Mouse (Mus musculus) C2C12 (cell line): Measurements from ENCODE around the gene Akt1s1. TPM values are rescaled to one million over a fixed set of nuclear protein-coding genes. Genes with fewer than 3 reads are reported as not detected.

ENCODE experiments used
- H3K27me3 ChIP-seq: one replicate; pipeline ENCODE4 v1.6.1; 2011; ENCODE audit not compliant: control insufficient read depth, insufficient read depth, insufficient read length
- H3K36me3 ChIP-seq: one replicate; pipeline ENCODE4 v1.6.1; 2011; ENCODE audit not compliant: control insufficient read depth, insufficient read depth
- H3K4me3 ChIP-seq: one replicate; pipeline ENCODE4 v1.5.1; 2011; ENCODE audit warnings: mild to moderate bottlenecking, control low read depth; ENCODE audit not compliant: poor library complexity, insufficient read depth, severe bottlenecking
- H3K79me2 ChIP-seq: one replicate; pipeline ENCODE4 v1.6.1; 2011; ENCODE audit not compliant: control insufficient read depth, insufficient read depth
- H3K79me3 ChIP-seq: one replicate; pipeline ENCODE4 v1.6.1; 2011; ENCODE audit warnings: low read depth, control low read depth
- H3ac ChIP-seq: one replicate; pipeline ENCODE3; 2011; ENCODE audit warnings: low read depth; ENCODE audit not compliant: control insufficient read depth, insufficient read length
- CEBPB ChIP-seq: IDR thresholded peaks from one replicate; pipeline ENCODE4 v1.6.1; 2011; ENCODE audit warnings: low read depth, mild to moderate bottlenecking, control low read depth, moderate library complexity
- CTCF ChIP-seq: IDR thresholded peaks from one replicate; pipeline ENCODE4 v1.5.1; 2011; ENCODE audit not compliant: control insufficient read depth, insufficient read depth, insufficient read length
- FOSL1 ChIP-seq: IDR thresholded peaks from one replicate; pipeline ENCODE4 v1.8.0; 2011; ENCODE audit warnings: mild to moderate bottlenecking, low read length; ENCODE audit not compliant: poor library complexity, insufficient read depth, severe bottlenecking
- MAX ChIP-seq: IDR thresholded peaks from one replicate; pipeline ENCODE4 v1.6.1; 2011; ENCODE audit warnings: mild to moderate bottlenecking, control low read depth
- MYOD1 ChIP-seq: IDR thresholded peaks from one replicate; pipeline ENCODE4 v1.6.1; 2011; ENCODE audit warnings: low read depth; ENCODE audit not compliant: control insufficient read depth, insufficient read length
- MYOG ChIP-seq: IDR thresholded peaks from one replicate; pipeline ENCODE4 v1.6.1; 2011; ENCODE audit not compliant: control insufficient read depth, insufficient read length; ENCODE audit errors: extremely low read depth
- USF1 ChIP-seq: IDR thresholded peaks from one replicate; pipeline ENCODE4 v1.6.1; 2011; ENCODE audit warnings: low read depth, mild to moderate bottlenecking, control low read depth, moderate library complexity
- polyA plus RNA-seq: library from polyadenylated mRNA; unstranded; fragments of >200 nt; fragmentation: generic; extraction: Trizol; gene quantifications from one replicate; pipeline ENCODE4 v1.2.1, GENCODE M21; 2012; ENCODE audit warnings: missing spikeins

Akt1s1 gene
- polyA plus RNA-seq, 1 experiment, result 208 TPM

GRCm38 (mm10) chr7:44890737-44891136, 41.9 kb downstream of the Akt1s1 start:
- H3K79me2 ChIP-seq, result peaks cover 61% of the 10 kb centered on the region
- no peak overlapping the region for H3K4me3 ChIP-seq
- no peaks in the 10 kb centered on the region for H3K27me3 ChIP-seq
- no peak for TF ChIP-seq MYOG
- H3K36me3 ChIP-seq, result peaks cover 18% of the 10 kb centered on the region
- H3K79me3 ChIP-seq, result peaks cover 31% of the 10 kb centered on the region
- peak overlapping the region; percentile 37 for H3ac ChIP-seq

GRCm38 (mm10) chr7:44891611-44892010, 42.8 kb downstream of the Akt1s1 start:
- TF ChIP-seq MYOG (no peak), FOSL1 (no peak), MAX (no peak), CEBPB (no peak), USF1 (no peak), MYOD1 (no peak), CTCF (no peak)
- peaks cover 31% of the 10 kb centered on the region for H3K79me3 ChIP-seq
- peak overlapping the region; percentile 78 for H3K4me3 ChIP-seq
- H3K36me3 ChIP-seq, result peaks cover 17% of the 10 kb centered on the region
- H3ac ChIP-seq, result peak overlapping the region; percentile 98
- peaks cover 56% of the 10 kb centered on the region for H3K79me2 ChIP-seq
- no peaks in the 10 kb centered on the region for H3K27me3 ChIP-seq

GRCm38 (mm10) chr7:44892276-44892921, 43.6 kb downstream of the Akt1s1 start, which contains the start of gene Med25:
TSS of gene Med25 (minus strand) at chr7:44892712.
- H3K27me3 ChIP-seq, result no peaks in the 10 kb centered on the region
- TF ChIP-seq MYOD1 (no peak), MAX (no peak), MYOG (no peak), CTCF (no peak), CEBPB (no peak), FOSL1 (no peak), USF1 (no peak)
- peaks cover 14% of the 10 kb centered on the region for H3K36me3 ChIP-seq
- H3K79me2 ChIP-seq, result peaks cover 48% of the 10 kb centered on the region
- peak within 1 kb of the TSS; percentile 98 for H3ac ChIP-seq
- H3K4me3 ChIP-seq, result peak within 1 kb of the TSS; percentile 78
- peaks cover 31% of the 10 kb centered on the region for H3K79me3 ChIP-seq

- Histone ChIP-seq H3K79me2 (peaks cover 40% of the 10 kb centered on the region), H3K4me3 (no peak overlapping the region), H3K27me3 (no peaks in the 10 kb centered on the region), H3K79me3 (peaks cover 27% of the 10 kb centered on the region), H3ac (no peak overlapping the region), H3K36me3 (peaks cover 14% of the 10 kb centered on the region)
- no peak for TF ChIP-seq USF1
- TF ChIP-seq MYOG, result no peak
- TF ChIP-seq MAX, result no peak
- TF ChIP-seq CTCF, result no peak
- TF ChIP-seq FOSL1, result no peak
- TF ChIP-seq MYOD1, result no peak
- TF ChIP-seq CEBPB, result no peak
Measured at GRCm38 (mm10) chr7:44893197-44893596, 44.4 kb downstream of the Akt1s1 start.

- Histone ChIP-seq H3K79me3 (peaks cover 22% of the 10 kb centered on the region), H3K27me3 (no peaks in the 10 kb centered on the region), H3K79me2 (peaks cover 31% of the 10 kb centered on the region), H3K36me3 (peaks cover 7% of the 10 kb centered on the region), H3ac (no peak overlapping the region), H3K4me3 (no peak overlapping the region)
- TF ChIP-seq MAX (no peak), CEBPB (no peak), FOSL1 (no peak), MYOG (no peak), USF1 (no peak), CTCF (no peak), MYOD1 (no peak)
Measured at GRCm38 (mm10) chr7:44894175-44894574, 45.4 kb downstream of the Akt1s1 start.

- Histone ChIP-seq H3K36me3 (no peaks in the 10 kb centered on the region), H3ac (no peak overlapping the region), H3K27me3 (no peaks in the 10 kb centered on the region), H3K79me3 (peaks cover 17% of the 10 kb centered on the region), H3K79me2 (peaks cover 20% of the 10 kb centered on the region), H3K4me3 (no peak overlapping the region)
- no peak for TF ChIP-seq MYOD1
- no peak for TF ChIP-seq CTCF
- no peak for TF ChIP-seq MAX
- TF ChIP-seq CEBPB, result no peak
- no peak for TF ChIP-seq MYOG
- TF ChIP-seq USF1, result no peak
- TF ChIP-seq FOSL1, result no peak
Measured at GRCm38 (mm10) chr7:44895206-44895592, 46.4 kb downstream of the Akt1s1 start.
